Comparison of ENCODE assay signal across 9 mouse cellular contexts in genomic region chr2:29199909-29200308, GRCm38 (mm10). TPM values are rescaled to one million over a fixed set of nuclear protein-coding genes. Genes with fewer than 3 reads are reported as not detected.
DNase-seq lines count a peak whose midpoint lies in the region; ATAC-seq and TF ChIP-seq lines count a peak whose summit lies in the region.
"Had no signal": no experiment of that assay in that cellular context is flagged by ENCODE, and none has a peak within 500 bp of the region (broad histone marks: within the 10 kb centered on the region; RNA-seq: fewer than 3 reads in every experiment).

No protein-coding gene starts in this region.

- H3K9me3 ChIP-seq in forebrain, embryonic 10.5 days: no peaks in the 10 kb centered on the region
- no peaks in the 10 kb centered on the region for H3K9me3 ChIP-seq in forebrain, embryonic 16.5 days (ENCODE audit: control insufficient read depth, low read length)
- H3K9me3 ChIP-seq in embryonic facial prominence, embryonic 10.5 days: no peaks in the 10 kb centered on the region
- H3K9me3 ChIP-seq in lung, embryonic 14.5 days (ENCODE audit: low read depth, low read length): no peaks in the 10 kb centered on the region
- H3K9me3 ChIP-seq in stomach, postnatal 0 days (ENCODE audit: control insufficient read depth, low read length): no peaks in the 10 kb centered on the region
- H3K9me3 ChIP-seq: hindbrain, embryonic 15.5 days had no signal

- peak; percentile 39 for DNase-seq in forebrain, embryonic 10.5 days (ENCODE audit: extremely low spot score, low spot score)
- peak; percentile 53 to 74 for DNase-seq in left cerebral cortex, postnatal 14 days (ENCODE audit: low spot score in 2 of 2)
- no peak for DNase-seq in left cerebral cortex, adult 8-10 months (ENCODE audit: low spot score in 2 of 2)
- peak; percentile 66 for DNase-seq in adipocyte (ENCODE audit: low spot score)
- peak; percentile 51 for DNase-seq in embryonic facial prominence, embryonic 10.5 days (ENCODE audit: low spot score)
- peak; percentile 72 for DNase-seq in lung, embryonic 14.5 days
- DNase-seq in stomach, postnatal 0 days (ENCODE audit: low spot score): peak; percentile 63

- peak; percentile 69 for TF ChIP-seq CTCF in lung, embryonic 14.5 days (IDR thresholded peaks at IDR 0.05; ENCODE audit: low read depth)
- TF ChIP-seq CTCF in stomach, postnatal 0 days (IDR thresholded peaks at IDR 0.05; ENCODE audit: low read depth): peak; percentile 78

- H3K36me3 ChIP-seq in forebrain, embryonic 10.5 days (replicated peaks): no peaks in the 10 kb centered on the region
- no peaks in the 10 kb centered on the region for H3K36me3 ChIP-seq in forebrain, embryonic 16.5 days (ENCODE audit: control insufficient read depth, insufficient read depth)
- no peaks in the 10 kb centered on the region for H3K36me3 ChIP-seq in embryonic facial prominence, embryonic 10.5 days (replicated peaks)
- H3K36me3 ChIP-seq in lung, embryonic 14.5 days (ENCODE audit: insufficient read depth): no peaks in the 10 kb centered on the region
- H3K36me3 ChIP-seq in stomach, postnatal 0 days (ENCODE audit: control insufficient read depth, insufficient read depth, low read length): no peaks in the 10 kb centered on the region
- H3K36me3 ChIP-seq: hindbrain, embryonic 15.5 days had no signal

- H3K27ac ChIP-seq in forebrain, embryonic 10.5 days: no peak overlapping the region
- no peak overlapping the region for H3K27ac ChIP-seq in forebrain, embryonic 16.5 days (ENCODE audit: low read length)
- no peak overlapping the region for H3K27ac ChIP-seq in embryonic facial prominence, embryonic 10.5 days (replicated peaks)
- H3K27ac ChIP-seq in lung, embryonic 14.5 days (ENCODE audit: low read depth): no peak overlapping the region
- H3K27ac ChIP-seq in stomach, postnatal 0 days (replicated peaks): no peak overlapping the region
- H3K27ac ChIP-seq: hindbrain, embryonic 15.5 days had no signal

- no peak; the same call in 1 of the 2 replicates for ATAC-seq in forebrain, embryonic 16.5 days
- ATAC-seq in lung, embryonic 14.5 days (ENCODE audit: insufficient read depth): no peak
- no peak for ATAC-seq in stomach, postnatal 0 days (ENCODE audit: low FRiP score, low TSS enrichment)

- TF ChIP-seq EP300 in stomach, postnatal 0 days (optimal IDR thresholded peaks at IDR 0.05): no peak

- H3K4me1 ChIP-seq in forebrain, embryonic 10.5 days: peaks cover 19% of the 10 kb centered on the region
- H3K4me1 ChIP-seq in forebrain, embryonic 16.5 days (replicated peaks; ENCODE audit: control insufficient read depth, insufficient read depth, low read length): peaks cover 4% of the 10 kb centered on the region
- H3K4me1 ChIP-seq in embryonic facial prominence, embryonic 10.5 days: peaks cover 12% of the 10 kb centered on the region
- H3K4me1 ChIP-seq in lung, embryonic 14.5 days (ENCODE audit: insufficient read depth): no peaks in the 10 kb centered on the region
- peaks cover 2% of the 10 kb centered on the region; the same call in 1 of the 2 replicates for H3K4me1 ChIP-seq in stomach, postnatal 0 days (replicated peaks; ENCODE audit: control insufficient read depth, insufficient read depth)

- H3K4me3 ChIP-seq in forebrain, embryonic 10.5 days: no peak overlapping the region
- H3K4me3 ChIP-seq in forebrain, embryonic 16.5 days (replicated peaks; ENCODE audit: low read length): no peak overlapping the region
- H3K4me3 ChIP-seq in embryonic facial prominence, embryonic 10.5 days: no peak overlapping the region
- H3K4me3 ChIP-seq in lung, embryonic 14.5 days (ENCODE audit: low read depth, low read length): no peak overlapping the region
- H3K4me3 ChIP-seq in stomach, postnatal 0 days (ENCODE audit: low read depth, low read length): no peak overlapping the region
- H3K4me3 ChIP-seq: hindbrain, embryonic 15.5 days had no signal

- peaks cover 63% of the 10 kb centered on the region for H3K27me3 ChIP-seq in forebrain, embryonic 10.5 days (ENCODE audit: poor library complexity, severe bottlenecking)
- no peaks in the 10 kb centered on the region for H3K27me3 ChIP-seq in forebrain, embryonic 16.5 days (replicated peaks; ENCODE audit: control insufficient read depth, insufficient read depth, low read length)
- peaks cover 65% of the 10 kb centered on the region for H3K27me3 ChIP-seq in embryonic facial prominence, embryonic 10.5 days (replicated peaks; ENCODE audit: low read depth, poor library complexity, severe bottlenecking)
- H3K27me3 ChIP-seq in lung, embryonic 14.5 days (ENCODE audit: insufficient read depth, low read length): peaks cover 18% of the 10 kb centered on the region
- no peaks in the 10 kb centered on the region for H3K27me3 ChIP-seq in stomach, postnatal 0 days (ENCODE audit: control insufficient read depth, insufficient read depth, low read length)

- H3K9ac ChIP-seq in forebrain, embryonic 16.5 days (replicated peaks; ENCODE audit: low read depth, low read length): no peak overlapping the region
- H3K9ac ChIP-seq in lung, embryonic 14.5 days: no peak overlapping the region
- no peak overlapping the region for H3K9ac ChIP-seq in stomach, postnatal 0 days (ENCODE audit: low read length)
- H3K9ac ChIP-seq: hindbrain, embryonic 15.5 days had no signal

- WGBS in forebrain, embryonic 10.5 days: 5% methylated on average over 3 of the region's 3 CpGs
- 0% methylated on average over 3 of the region's 3 CpGs for WGBS in forebrain, embryonic 16.5 days
- 4% methylated on average over 3 of the region's 3 CpGs for WGBS in embryonic facial prominence, embryonic 10.5 days
- WGBS in lung, embryonic 14.5 days: 1% methylated on average over 3 of the region's 3 CpGs
- 2% methylated on average over 2 of the region's 3 CpGs for WGBS in stomach, postnatal 0 days

- intact Hi-C loops in left cerebral cortex, postnatal 14 days (cut with DNase I): loop anchor here (2.0 to 5.0 kb wide), 3 partner anchors 39 to 402 kb away; no protein-coding TSS in a partner anchor

- H3K4me2 ChIP-seq in forebrain, embryonic 16.5 days (ENCODE audit: low read length): no peak overlapping the region
- no peak overlapping the region for H3K4me2 ChIP-seq in lung, embryonic 14.5 days
- no peak overlapping the region for H3K4me2 ChIP-seq in stomach, postnatal 0 days (replicated peaks; ENCODE audit: low read depth)
- H3K4me2 ChIP-seq: hindbrain, embryonic 15.5 days had no signal

RNA-seq across cellular contexts. Expression of gene Ntng2, which starts 52.9 kb away (rescaled TPM):
- polyA plus RNA-seq in forebrain, embryonic 10.5 days (2016; fragmentation: Nextera tagmentation; extraction: Ambion mirVana): 0.86 and 1.3 TPM in 2 replicates
- polyA plus RNA-seq in forebrain, embryonic 16.5 days (2015; fragmentation: Nextera tagmentation; extraction: Ambion mirVana): 9.1 and 10.3 TPM in 2 replicates
- 100 to 1,000 TPM; 107 TPM for total RNA-seq in left cerebral cortex, postnatal 14 days (2021)
- total RNA-seq in left cerebral cortex, adult 8-10 months (2022): 10 to 100 TPM; 71.9 to 82.7 (median 78.9) TPM
- 0.69 and 1.4 TPM in 2 replicates for polyA plus RNA-seq in embryonic facial prominence, embryonic 10.5 days (2016; fragmentation: Nextera tagmentation; extraction: Ambion mirVana)
- polyA plus RNA-seq in lung, embryonic 14.5 days (2014; fragmentation: Nextera tagmentation; extraction: Ambion mirVana): 0.46 and 0.99 TPM in 2 replicates
- 0.16 and 0.68 TPM in 2 replicates for polyA plus RNA-seq in stomach, postnatal 0 days (2015; fragmentation: Nextera tagmentation; extraction: Ambion mirVana)

Comparison
In these comparisons a context has a peak if more than half of its experiments do, and no peak if none do; other contexts are left out.
1. DNase-seq: peak in forebrain, embryonic 10.5 days (single experiment), left cerebral cortex, postnatal 14 days (2 of 2), adipocyte (single experiment), embryonic facial prominence, embryonic 10.5 days (single experiment), lung, embryonic 14.5 days (single experiment) and stomach, postnatal 0 days (single experiment); none in left cerebral cortex, adult 8-10 months (0 of 2).